Mouse (Mus musculus): ENCODE results near the gene Matn4.

DNA sequence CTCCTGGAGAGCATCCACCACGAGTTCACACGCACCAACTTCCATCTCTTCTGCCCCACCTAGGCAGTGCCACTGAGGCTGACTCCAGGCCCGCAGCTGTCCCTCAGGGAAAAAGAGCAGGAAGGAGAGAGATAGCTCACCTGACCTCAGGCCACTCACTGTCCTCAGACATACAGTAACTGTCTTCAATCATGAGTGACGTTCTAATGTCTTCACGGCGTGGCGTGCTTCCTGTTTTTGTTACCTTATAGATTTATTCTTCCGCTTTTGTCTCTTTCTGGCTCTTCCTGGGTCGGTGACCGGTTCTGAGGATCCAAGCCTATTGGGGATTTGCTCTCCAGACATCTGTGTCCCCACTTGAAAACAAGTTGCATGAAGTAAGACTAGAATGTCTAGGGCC lies 9.6 kb upstream of the Matn4 start:
- TF ChIP-seq EP300 (IDR thresholded peaks at IDR 0.05; ENCODE audit: insufficient read depth, low read depth, low read length) (no peak), CTCF (IDR thresholded peaks at IDR 0.05) (no peak)

Data from heart, adult 2 months (tissue).